Comparison of ENCODE assay signal across 29 mouse cellular contexts in genomic region chr5:133823871-133824270, GRCm38 (mm10).
A peak's percentile ranks its signal among the peaks of the same experiment; 100 is the strongest.
DNase-seq lines count a peak whose midpoint lies in the region; ATAC-seq and TF ChIP-seq lines count a peak whose summit lies in the region.
"Had no signal": no experiment of that assay in that cellular context is flagged by ENCODE, and none has a peak within 500 bp of the region (broad histone marks: within the 10 kb centered on the region; RNA-seq: fewer than 3 reads in every experiment).

No protein-coding gene starts in this region.

- no peak for DNase-seq in hindbrain, postnatal 0 days (ENCODE audit: low spot score)
- DNase-seq in neural tube, embryonic 10.5 days (ENCODE audit: extremely low spot score, low spot score) = no peak
- DNase-seq in forebrain, embryonic 14.5 days (ENCODE audit: low spot score) = peak; percentile 58
- DNase-seq in right cerebral cortex, postnatal 4 days = no peak
- DNase-seq in liver = no peak
- DNase-seq: adrenal gland, postnatal 25 days; B cell, adult 2 months; cerebellum, adult 2 months; cerebellum, postnatal 14 days; gastrocnemius, postnatal 36 days; heart, postnatal 14 days; kidney, adult 18-20 months; kidney, postnatal 36 days; layer of hippocampus, postnatal 36 days; left cerebral cortex, postnatal 4 days; liver, embryonic 13.5 days; lung, adult 18-20 months; lung, postnatal 4 days; right cerebral cortex, adult 18-20 months; thymus, adult 18-20 months; thymus, postnatal 25 days had no signal

- no peaks in the 10 kb centered on the region for H3K9me3 ChIP-seq in hindbrain, postnatal 0 days (ENCODE audit: low read length)
- no peaks in the 10 kb centered on the region for H3K9me3 ChIP-seq in hindbrain, embryonic 16.5 days (ENCODE audit: control insufficient read depth, low read length)
- H3K9me3 ChIP-seq in neural tube, embryonic 13.5 days = no peaks in the 10 kb centered on the region
- H3K9me3 ChIP-seq in forebrain, embryonic 14.5 days (replicated peaks; ENCODE audit: control insufficient read depth, low read length) = no peaks in the 10 kb centered on the region
- H3K9me3 ChIP-seq: embryonic facial prominence, embryonic 10.5 days; embryonic facial prominence, embryonic 15.5 days had no signal

- 0 out of 2 replicates have a peak overlapping the region, but pooled peaks have one; percentile 1 for H3K4me2 ChIP-seq in hindbrain, postnatal 0 days (ENCODE audit: low read depth, low read length)
- H3K4me2 ChIP-seq in hindbrain, embryonic 16.5 days (ENCODE audit: low read length) = no peak overlapping the region
- H3K4me2 ChIP-seq in neural tube, embryonic 13.5 days = no peak overlapping the region
- H3K4me2 ChIP-seq in forebrain, embryonic 14.5 days (ENCODE audit: low read length) = no peak overlapping the region
- H3K4me2 ChIP-seq: embryonic facial prominence, embryonic 15.5 days; hindbrain, embryonic 14.5 days; liver, embryonic 13.5 days had no signal

- H3K4me3 ChIP-seq in hindbrain, postnatal 0 days (ENCODE audit: low read length) = no peak overlapping the region
- no peak overlapping the region for H3K4me3 ChIP-seq in hindbrain, embryonic 16.5 days (ENCODE audit: low read length)
- H3K4me3 ChIP-seq in neural tube, embryonic 13.5 days = no peak overlapping the region
- H3K4me3 ChIP-seq in forebrain, embryonic 14.5 days (ENCODE audit: low read depth, low read length) = no peak overlapping the region
- H3K4me3 ChIP-seq: embryonic facial prominence, embryonic 10.5 days; embryonic facial prominence, embryonic 15.5 days; liver, embryonic 13.5 days; megakaryocyte, embryonic 14.5 days had no signal

- 48% methylated on average over 3 of the region's 3 CpGs for WGBS in hindbrain, postnatal 0 days
- WGBS in hindbrain, embryonic 16.5 days = 44% methylated on average over 3 of the region's 3 CpGs
- 18% methylated on average over 3 of the region's 3 CpGs for WGBS in neural tube, embryonic 13.5 days
- 20% methylated on average over 3 of the region's 3 CpGs for WGBS in forebrain, embryonic 14.5 days

- H3K27me3 ChIP-seq in hindbrain, postnatal 0 days (ENCODE audit: insufficient read depth, low read length) = no peaks in the 10 kb centered on the region
- no peaks in the 10 kb centered on the region for H3K27me3 ChIP-seq in hindbrain, embryonic 16.5 days (replicated peaks; ENCODE audit: control insufficient read depth, insufficient read depth, low read length)
- no peaks in the 10 kb centered on the region for H3K27me3 ChIP-seq in neural tube, embryonic 13.5 days
- no peaks in the 10 kb centered on the region for H3K27me3 ChIP-seq in forebrain, embryonic 14.5 days (replicated peaks; ENCODE audit: control insufficient read depth, insufficient read depth, low read length)
- H3K27me3 ChIP-seq: embryonic facial prominence, embryonic 15.5 days; liver, embryonic 13.5 days; megakaryocyte, embryonic 14.5 days had no signal

- H3K36me3 ChIP-seq in hindbrain, postnatal 0 days (ENCODE audit: insufficient read depth, low read length) = no peaks in the 10 kb centered on the region
- no peaks in the 10 kb centered on the region for H3K36me3 ChIP-seq in hindbrain, embryonic 16.5 days (ENCODE audit: control insufficient read depth, insufficient read depth, low read length)
- H3K36me3 ChIP-seq in neural tube, embryonic 13.5 days = no peaks in the 10 kb centered on the region
- H3K36me3 ChIP-seq in forebrain, embryonic 14.5 days (ENCODE audit: control insufficient read depth, insufficient read depth, low read length) = no peaks in the 10 kb centered on the region
- H3K36me3 ChIP-seq: embryonic facial prominence, embryonic 10.5 days; embryonic facial prominence, embryonic 15.5 days; liver, embryonic 13.5 days had no signal

- no peak for ATAC-seq in hindbrain, postnatal 0 days
- ATAC-seq in hindbrain, embryonic 16.5 days = no peak
- ATAC-seq in neural tube, embryonic 13.5 days (ENCODE audit: low read depth) = no peak
- no peak for ATAC-seq in forebrain, embryonic 14.5 days
- ATAC-seq: lung, postnatal 0 days had no signal

- no peak overlapping the region for H3K27ac ChIP-seq in hindbrain, postnatal 0 days
- H3K27ac ChIP-seq in hindbrain, embryonic 16.5 days (ENCODE audit: low read depth, low read length) = no peak overlapping the region; the same call in 1 of the 2 replicates
- H3K27ac ChIP-seq in neural tube, embryonic 13.5 days (replicated peaks) = peak overlapping the region; percentile 61
- peak overlapping the region; percentile 84 for H3K27ac ChIP-seq in forebrain, embryonic 14.5 days (ENCODE audit: low read depth, low read length)
- H3K27ac ChIP-seq: embryonic facial prominence, embryonic 10.5 days; embryonic facial prominence, embryonic 15.5 days; hindbrain, embryonic 14.5 days; liver, embryonic 13.5 days; stomach, postnatal 0 days had no signal

- TF ChIP-seq CTCF in hindbrain, postnatal 0 days (IDR thresholded peaks at IDR 0.05; ENCODE audit: low read depth) = no peak

- H3K9ac ChIP-seq in hindbrain, postnatal 0 days (replicated peaks; ENCODE audit: low read length) = no peak overlapping the region
- no peak overlapping the region for H3K9ac ChIP-seq in hindbrain, embryonic 16.5 days (ENCODE audit: low read depth, low read length)
- H3K9ac ChIP-seq in neural tube, embryonic 13.5 days = no peak overlapping the region
- H3K9ac ChIP-seq in forebrain, embryonic 14.5 days (ENCODE audit: low read length) = no peak overlapping the region
- H3K9ac ChIP-seq: embryonic facial prominence, embryonic 15.5 days; hindbrain, embryonic 14.5 days; liver, embryonic 13.5 days had no signal

- H3K4me1 ChIP-seq in hindbrain, postnatal 0 days (ENCODE audit: insufficient read depth, low read length) = peaks cover 9% of the 10 kb centered on the region
- H3K4me1 ChIP-seq in hindbrain, embryonic 16.5 days (ENCODE audit: control insufficient read depth, insufficient read depth, low read depth, low read length) = peaks cover 7% of the 10 kb centered on the region; the same call in 1 of the 2 replicates
- peaks cover 28% of the 10 kb centered on the region for H3K4me1 ChIP-seq in neural tube, embryonic 13.5 days (replicated peaks)
- peaks cover 27% of the 10 kb centered on the region for H3K4me1 ChIP-seq in forebrain, embryonic 14.5 days (ENCODE audit: control insufficient read depth, insufficient read depth, low read length)
- H3K4me1 ChIP-seq: liver, embryonic 13.5 days; megakaryocyte, embryonic 14.5 days had no signal

Comparison
In these comparisons a context has a peak if more than half of its experiments do, and no peak if none do; other contexts are left out.
1. H3K27ac ChIP-seq: peak in neural tube, embryonic 13.5 days (single experiment) and forebrain, embryonic 14.5 days (single experiment); none in hindbrain, postnatal 0 days (single experiment) and hindbrain, embryonic 16.5 days (single experiment).